Mouse (Mus musculus): ENCODE measurements around the gene Surf2. TPM values are rescaled to one million over a fixed set of nuclear protein-coding genes. Genes with fewer than 3 reads are reported as not detected.
A peak's percentile ranks its signal among the peaks of the same experiment; 100 is the strongest.
"Not testable (repeated sequence)": the region's sequence is repeated elsewhere in the genome, so short reads cannot be mapped to it uniquely, and the experiment has no call there.

Gene Surf2
- total RNA-seq (2021) = 10 to 100 TPM; 12.8 to 15.3 TPM
- long read RNA-seq, experiment 1, transcript Surf2-201 (6 exons, 1,203 nt) = major isoform, 8 of 15 reads
- long read RNA-seq, experiment 1, partial matches to known transcripts = 1 of 15 reads
- long read RNA-seq, experiment 1, other reads (novel, unspliced or antisense) = 5 of 15 reads
- long read RNA-seq, experiment 2, transcript Surf2-201 (6 exons, 1,203 nt) = major isoform, 8 of 13 reads
- long read RNA-seq, experiment 2, partial matches to known transcripts = 0 of 13 reads
- long read RNA-seq, experiment 2, other reads (novel, unspliced or antisense) = 4 of 13 reads

DNA sequence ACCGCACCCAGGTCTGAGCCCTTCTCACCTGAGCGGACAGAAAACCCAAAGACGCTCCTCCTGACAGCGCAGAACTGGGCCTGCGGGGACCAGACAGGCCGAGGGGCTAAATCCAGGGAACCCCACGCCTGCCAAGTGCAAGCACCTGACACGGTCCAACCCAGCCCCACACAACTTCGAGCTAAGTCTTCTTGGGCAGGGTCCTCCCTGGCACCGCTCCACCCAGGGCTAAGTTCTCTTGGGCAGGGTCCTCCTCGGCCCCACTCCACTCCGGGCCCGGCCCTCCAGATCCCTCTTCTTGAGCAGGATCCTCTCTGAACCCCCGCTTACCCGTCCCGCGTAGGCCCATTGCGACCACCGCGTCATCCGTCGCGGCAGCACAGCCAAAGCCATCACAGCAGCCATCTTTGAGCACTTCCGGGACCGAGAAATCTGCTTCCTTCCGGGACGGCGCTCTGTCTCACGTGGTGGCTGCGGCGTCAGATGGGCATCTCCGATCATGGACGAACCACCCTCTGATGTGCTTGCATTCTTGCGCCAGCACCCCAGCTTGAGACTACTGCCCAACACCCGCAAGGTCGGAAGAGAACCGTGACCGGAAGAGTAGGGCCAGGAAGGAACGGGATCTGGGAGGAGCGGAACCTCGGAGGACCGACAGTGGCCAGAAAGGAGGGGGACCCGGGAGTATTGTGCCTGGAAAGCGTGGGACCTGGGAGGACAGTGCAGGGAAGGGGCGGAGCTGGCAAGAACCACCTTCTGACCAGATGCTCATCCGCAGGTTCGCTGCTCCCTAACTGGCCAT lies at the start of gene Surf2, which contains the start of gene Surf1:
TSS of gene Surf2 (plus strand) at position 441 of the 802 bp plus-strand sequence.
TSS of gene Surf1 (minus strand) at position 604 of the 802 bp plus-strand sequence.
- peak; percentile 87 to 88 for DNase-seq

GRCm38 (mm10) chr2:26870666-26871065 lies 45.5 kb upstream of the Surf2 start:
- DNase-seq = no peak

- no peak for DNase-seq
These were observed 37.6 kb upstream of the Surf2 start for GRCm38 (mm10) chr2:26878571-26878970.

DNA sequence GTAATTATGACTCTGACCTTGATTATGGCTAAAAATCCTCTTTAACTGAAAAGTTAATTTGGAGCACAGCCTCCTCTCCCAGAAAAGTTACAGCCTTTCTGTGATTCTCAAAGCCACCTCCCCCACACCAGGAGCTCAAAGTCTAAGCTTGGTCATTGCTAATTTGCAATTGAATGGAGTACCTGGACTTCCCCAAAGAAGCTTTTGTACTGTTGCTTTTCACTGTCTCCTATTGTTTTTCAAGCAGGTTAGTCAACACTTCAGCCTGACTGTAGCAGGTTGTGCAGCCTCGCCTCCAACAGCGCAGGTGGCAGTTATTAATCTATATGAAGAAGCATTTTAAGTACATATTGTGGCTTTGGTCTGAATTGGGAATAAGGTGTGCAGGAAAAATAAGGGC lies 30.6 kb upstream of the Surf2 start:
- DNase-seq = not testable (repeated sequence)

GRCm38 (mm10) chr2:26886170-26886569 lies 30.0 kb upstream of the Surf2 start:
- DNase-seq = not testable (repeated sequence)

- no peak for DNase-seq
These were observed 20.3 kb upstream of the Surf2 start for GRCm38 (mm10) chr2:26895898-26896297.

GRCm38 (mm10) chr2:26900731-26901130 lies 15.4 kb upstream of the Surf2 start:
- no peak for DNase-seq

DNA sequence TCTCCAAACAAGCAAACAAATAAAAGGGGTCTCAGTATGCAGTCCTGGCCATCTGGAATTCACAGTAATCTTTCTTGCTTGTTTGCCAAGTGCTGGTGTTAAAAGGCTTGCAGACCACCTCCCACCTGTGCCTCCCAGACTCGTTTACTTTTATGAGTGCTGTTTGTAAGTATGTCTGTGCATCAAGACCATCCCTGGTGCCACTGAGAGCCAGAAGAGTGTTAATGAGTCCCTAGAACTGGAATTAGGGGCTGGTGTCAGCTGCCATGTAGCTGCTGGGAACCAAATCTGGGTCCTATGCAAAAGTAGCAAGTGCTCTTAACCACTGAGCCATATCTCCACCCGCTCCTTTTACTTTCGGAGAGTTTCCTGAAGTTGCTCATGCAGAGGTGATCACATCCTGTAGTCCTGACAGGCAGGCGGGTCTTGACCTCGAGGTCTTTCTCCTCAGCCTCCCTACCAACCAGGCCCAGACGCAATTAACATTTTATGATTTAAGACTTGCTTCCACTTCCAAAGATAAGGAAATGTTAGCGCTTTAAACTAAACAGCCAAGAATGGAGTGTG lies 14.2 kb upstream of the Surf2 start:
- DNase-seq = no peak

DNA sequence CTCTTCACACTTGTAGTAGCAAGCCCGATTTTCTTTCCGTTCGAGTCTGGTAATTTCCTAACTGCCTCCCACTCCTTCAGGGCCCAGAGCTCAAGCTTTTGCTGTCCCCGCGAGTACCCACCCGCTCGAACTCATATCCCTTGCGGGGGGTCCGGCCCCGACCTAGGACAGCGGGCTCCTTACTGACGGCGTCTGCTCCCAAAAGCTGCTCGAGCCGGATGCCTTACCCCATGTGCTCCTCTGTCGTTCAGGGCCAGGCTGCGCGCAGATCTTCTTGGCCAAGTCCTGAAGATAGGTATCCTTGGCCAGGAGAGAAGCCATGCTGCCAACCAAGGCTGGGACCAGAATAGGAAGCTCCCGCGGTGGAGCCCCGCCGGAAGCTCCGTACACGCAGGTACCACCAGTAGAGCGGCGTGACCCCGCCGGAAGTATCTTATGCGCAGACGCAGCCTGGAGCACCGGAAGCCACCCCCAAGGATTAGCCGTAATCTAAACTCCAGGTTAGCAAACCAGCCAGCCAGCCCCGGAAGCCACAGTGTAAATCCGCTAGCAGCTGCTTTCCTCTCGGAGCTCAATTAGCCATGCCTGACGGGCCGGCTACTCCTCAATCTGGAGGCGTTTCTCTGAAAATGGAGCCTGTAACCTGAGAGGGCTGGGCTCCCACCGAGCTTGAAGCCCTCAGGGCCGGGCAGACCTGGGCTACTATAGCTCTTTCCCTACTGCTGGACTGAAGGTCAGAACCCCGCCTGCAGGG lies 13.5 kb upstream of the Surf2 start, which contains the start of gene Surf6:
TSS of gene Surf6 (minus strand) at position 413 of the 754 bp plus-strand sequence.
- DNase-seq = peak; percentile 96 to 97

DNA sequence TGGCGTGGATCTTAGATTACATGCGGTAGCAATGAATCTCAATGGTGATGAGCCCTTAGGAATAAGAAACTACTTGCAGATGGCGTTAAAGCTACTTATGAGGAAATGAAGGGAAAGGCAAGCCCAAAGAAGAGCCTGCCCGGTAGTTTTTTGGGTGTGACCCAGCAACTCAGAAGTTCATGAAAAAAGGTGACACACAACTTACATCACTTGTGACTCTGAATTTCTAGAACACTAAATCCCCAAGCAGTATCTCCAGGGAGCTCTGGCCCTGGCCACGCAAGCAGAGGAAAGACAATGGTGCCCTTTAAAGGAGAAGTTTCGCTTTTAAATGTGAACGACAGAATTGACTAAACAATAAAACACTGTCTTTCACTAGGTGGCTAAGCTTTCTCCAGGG lies 12.9 kb upstream of the Surf2 start:
- DNase-seq = no peak

DNA sequence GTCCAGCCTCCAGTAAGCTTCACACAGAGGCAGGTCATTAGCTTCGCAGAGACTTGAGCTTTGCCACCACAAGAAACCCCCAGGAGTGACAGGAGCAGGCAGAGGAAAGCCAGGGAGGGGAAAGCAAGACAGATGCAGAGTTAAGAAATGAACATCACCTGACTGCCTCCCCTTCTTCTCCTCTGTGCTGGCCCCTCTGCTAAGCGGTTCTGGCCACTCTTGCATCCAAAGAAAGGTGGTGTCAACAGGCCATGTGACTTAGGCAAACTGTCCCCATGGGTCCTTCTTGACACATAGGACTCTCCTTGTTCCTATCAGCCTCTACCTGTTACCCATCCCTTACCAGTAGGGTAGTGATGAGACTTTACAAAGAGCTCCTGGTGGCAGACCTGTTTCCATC lies 10.2 kb upstream of the Surf2 start:
- DNase-seq = no peak

DNA sequence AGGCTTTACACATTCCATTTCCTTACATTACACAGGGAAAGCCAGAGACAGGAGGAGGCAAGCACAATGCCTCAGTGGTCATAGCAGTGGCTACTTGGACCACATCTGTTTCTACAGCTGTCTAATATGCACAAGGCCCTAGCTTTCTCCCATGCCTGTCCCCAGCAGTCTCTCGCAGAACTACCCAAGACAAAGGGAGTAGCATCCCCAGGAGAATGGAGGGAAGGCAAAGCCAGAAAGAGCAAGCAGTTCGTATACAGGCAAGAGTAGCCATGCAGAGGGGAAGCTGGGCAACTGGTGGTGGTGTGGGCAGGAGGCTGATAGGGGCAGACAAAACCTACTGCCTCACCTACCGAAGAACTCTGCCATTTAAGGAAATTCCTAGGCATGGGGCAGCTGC lies 9.7 kb upstream of the Surf2 start:
- DNase-seq = no peak

DNA sequence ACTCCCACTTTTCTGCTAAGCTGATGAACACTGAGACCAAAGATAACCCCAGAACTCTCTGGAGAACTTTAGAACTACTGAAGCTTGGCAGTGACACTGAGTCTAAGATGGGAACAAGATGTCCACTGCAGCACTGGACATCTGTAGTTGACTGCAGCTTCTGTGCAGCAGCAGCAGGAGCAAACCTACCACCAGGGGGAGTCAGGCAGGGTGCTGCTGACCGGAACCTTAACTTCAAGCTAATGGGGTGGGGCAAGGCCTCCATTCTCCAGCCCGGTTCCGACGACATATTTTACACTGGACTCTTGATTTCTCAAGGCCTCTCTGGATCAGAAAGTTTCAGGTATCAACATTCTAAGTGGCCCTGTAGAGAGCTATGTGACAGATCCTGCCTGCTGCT lies 9.1 kb upstream of the Surf2 start:
- peak in 1 of 2 experiments; percentile 49 for DNase-seq

GRCm38 (mm10) chr2:26908710-26909386 lies 7.3 kb upstream of the Surf2 start:
- DNase-seq = no peak

- no peak for DNase-seq
These were observed 6.8 kb upstream of the Surf2 start for GRCm38 (mm10) chr2:26909387-26909784.

- peak; percentile 99 to 100 for DNase-seq
These were observed 5.8 kb upstream of the Surf2 start, which contains the start of the genes Med22 and Rpl7a for GRCm38 (mm10) chr2:26910124-26910993. Med22 (minus strand) TSS chr2:26910677. Rpl7a (plus strand) TSS chr2:26910764.

GRCm38 (mm10) chr2:26910994-26911765 lies 5.0 kb upstream of the Surf2 start:
- no peak for DNase-seq

DNA sequence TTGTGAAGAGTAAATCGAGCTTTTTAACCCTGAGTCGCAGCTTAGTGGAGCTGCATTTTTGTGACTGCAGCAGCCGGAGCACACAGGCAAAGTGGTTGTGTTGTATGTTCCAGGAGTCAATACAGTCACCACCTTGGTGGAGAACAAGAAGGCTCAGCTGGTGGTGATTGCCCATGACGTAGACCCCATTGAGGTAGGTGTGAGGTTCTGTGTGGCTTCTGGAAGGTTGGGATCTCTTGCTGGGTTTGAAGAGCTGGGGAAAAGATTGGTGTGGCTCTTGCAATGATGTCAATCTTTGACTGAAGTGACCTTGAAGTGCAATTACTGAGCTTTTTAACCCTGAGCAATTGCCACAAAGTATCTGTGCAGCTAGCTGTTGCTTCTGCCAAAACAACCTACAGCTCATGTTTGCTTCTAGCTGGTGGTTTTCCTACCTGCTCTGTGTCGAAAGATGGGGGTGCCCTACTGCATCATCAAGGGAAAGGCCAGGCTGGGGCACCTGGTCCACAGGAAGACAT lies 3.9 kb upstream of the Surf2 start:
- no peak for DNase-seq

- DNase-seq = no peak
These were observed 2.6 kb upstream of the Surf2 start for GRCm38 (mm10) chr2:26913416-26914147.

All from heart, adult 18-20 months (tissue).